In genomic region chr11:51764816-51765215, GRCm38 (mm10) we compare ENCODE assay signal across 8 mouse cellular contexts. TPM values are rescaled to one million over a fixed set of nuclear protein-coding genes. Genes with fewer than 3 reads are reported as not detected.
A peak's percentile ranks its signal among the peaks of the same experiment; 100 is the strongest.
DNase-seq lines count a peak whose midpoint lies in the region; ATAC-seq and TF ChIP-seq lines count a peak whose summit lies in the region.

No protein-coding gene starts in this region.

- H3K9me3 ChIP-seq in kidney, postnatal 0 days (replicated peaks; ENCODE audit: low read length): no peaks in the 10 kb centered on the region
- H3K9me3 ChIP-seq in limb, embryonic 13.5 days: no peaks in the 10 kb centered on the region
- no peaks in the 10 kb centered on the region for H3K9me3 ChIP-seq in neural tube, embryonic 14.5 days (ENCODE audit: control insufficient read depth, low read length)

- no peaks in the 10 kb centered on the region for H3K4me1 ChIP-seq in kidney, postnatal 0 days (replicated peaks; ENCODE audit: insufficient read depth, low read length)
- peaks cover 9% of the 10 kb centered on the region; the same call in 1 of the 2 replicates for H3K4me1 ChIP-seq in embryonic fibroblast, embryonic 13.5 days (ENCODE audit: control insufficient read depth, insufficient read depth, low read length)
- peaks cover 19% of the 10 kb centered on the region for H3K4me1 ChIP-seq in limb, embryonic 13.5 days
- H3K4me1 ChIP-seq in neural tube, embryonic 14.5 days (ENCODE audit: control insufficient read depth, insufficient read depth, low read length): peaks cover 12% of the 10 kb centered on the region; the same call in 1 of the 2 replicates

- WGBS in kidney, postnatal 0 days: 85% methylated on average over 4 of the region's 4 CpGs
- 84% methylated on average over 4 of the region's 4 CpGs for WGBS in limb, embryonic 13.5 days
- 95% methylated on average over 4 of the region's 4 CpGs for WGBS in neural tube, embryonic 14.5 days

- peak overlapping the region; percentile 96; the same call in 1 of the 2 replicates for H3K4me2 ChIP-seq in kidney, postnatal 0 days (ENCODE audit: low read length)
- H3K4me2 ChIP-seq in limb, embryonic 13.5 days (replicated peaks): peak overlapping the region; percentile 86
- peak overlapping the region; percentile 92; the same call in 1 of the 2 replicates for H3K4me2 ChIP-seq in neural tube, embryonic 14.5 days (ENCODE audit: low read depth, low read length)

- TF ChIP-seq POLR2A in embryonic fibroblast, embryonic 13.5 days (IDR thresholded peaks at IDR 0.05; ENCODE audit: low read depth, low read length): no peak

- H3K27ac ChIP-seq in kidney, postnatal 0 days: no peak overlapping the region
- no peak overlapping the region for H3K27ac ChIP-seq in embryonic fibroblast, embryonic 13.5 days (ENCODE audit: insufficient read depth, low read length)
- no peak overlapping the region for H3K27ac ChIP-seq in limb, embryonic 13.5 days
- H3K27ac ChIP-seq in neural tube, embryonic 14.5 days (ENCODE audit: low read depth, low read length): no peak overlapping the region

- TF ChIP-seq CTCF in kidney, postnatal 0 days (IDR thresholded peaks at IDR 0.05; ENCODE audit: low read depth): no peak
- TF ChIP-seq CTCF in embryonic fibroblast, embryonic 13.5 days (IDR thresholded peaks at IDR 0.05; ENCODE audit: borderline replicate concordance, insufficient read depth, low read length): no peak

- intact Hi-C loops in gastrocnemius, postnatal 14 days (cut with DNase I; ENCODE audit: low total_unique reads): no loop called here

- H3K4me3 ChIP-seq in kidney, postnatal 0 days (replicated peaks; ENCODE audit: low read depth, low read length): no peak overlapping the region
- H3K4me3 ChIP-seq in embryonic fibroblast, embryonic 13.5 days (ENCODE audit: insufficient read depth, low read length): peak overlapping the region; percentile 34
- H3K4me3 ChIP-seq in limb, embryonic 13.5 days: peak overlapping the region; percentile 96
- H3K4me3 ChIP-seq in neural tube, embryonic 14.5 days (ENCODE audit: low read depth, low read length): no peak overlapping the region

- H3K9ac ChIP-seq in kidney, postnatal 0 days (ENCODE audit: low read depth, low read length): no peak overlapping the region
- H3K9ac ChIP-seq in limb, embryonic 13.5 days: no peak overlapping the region
- H3K9ac ChIP-seq in neural tube, embryonic 14.5 days (replicated peaks; ENCODE audit: low read depth, low read length): no peak overlapping the region

- H3K36me3 ChIP-seq in kidney, postnatal 0 days (ENCODE audit: insufficient read depth, low read length): no peaks in the 10 kb centered on the region
- no peaks in the 10 kb centered on the region for H3K36me3 ChIP-seq in limb, embryonic 13.5 days
- H3K36me3 ChIP-seq in neural tube, embryonic 14.5 days (ENCODE audit: control insufficient read depth, insufficient read depth, low read length): no peaks in the 10 kb centered on the region

- no peak for DNase-seq in kidney, postnatal 0 days (ENCODE audit: low spot score)
- DNase-seq in kidney, adult 9 months: no peak
- no peak for DNase-seq in cerebellum, adult 8-10 months
- DNase-seq in urinary bladder, postnatal 14 days (ENCODE audit: low spot score): no peak
- DNase-seq in gastrocnemius, postnatal 14 days: no peak

- ATAC-seq in kidney, postnatal 0 days (replicated peaks; ENCODE audit: low FRiP score, low read depth): no peak
- no peak for ATAC-seq in limb, embryonic 13.5 days (ENCODE audit: low FRiP score, low read depth)
- ATAC-seq in neural tube, embryonic 14.5 days (ENCODE audit: low read depth): no peak

- H3K27me3 ChIP-seq in kidney, postnatal 0 days (ENCODE audit: insufficient read depth, low read length): no peaks in the 10 kb centered on the region
- 0 out of 2 replicates have a peak, but pooled peaks cover 4% of the 10 kb centered on the region for H3K27me3 ChIP-seq in limb, embryonic 13.5 days
- H3K27me3 ChIP-seq in neural tube, embryonic 14.5 days (ENCODE audit: control insufficient read depth, insufficient read depth, low read length): no peaks in the 10 kb centered on the region

RNA-seq across cellular contexts. Expression of gene Sar1b, which starts 1.3 kb away (rescaled TPM):
- 154 and 156 TPM in 2 replicates for polyA plus RNA-seq in kidney, postnatal 0 days (2015; fragmentation: Nextera tagmentation; extraction: Ambion mirVana)
- 68.5 and 73.9 TPM in 2 replicates for polyA plus RNA-seq in embryonic fibroblast, embryonic 13.5 days (2011; ENCODE audit: insufficient read length, low read depth, missing spikeins)
- 90.5 and 96.8 TPM in 2 replicates for polyA plus RNA-seq in limb, embryonic 13.5 days (2015; fragmentation: Nextera tagmentation; extraction: Ambion mirVana)
- polyA plus RNA-seq in neural tube, embryonic 14.5 days (2014; fragmentation: Nextera tagmentation; extraction: Ambion mirVana): 228 and 250 TPM in 2 replicates
- total RNA-seq in gastrocnemius, postnatal 14 days (2021): 100 to 1,000 TPM; 212 to 254 TPM

RNA-seq across cellular contexts. Expression of gene Sec24a, which starts 1.4 kb away (rescaled TPM):
- polyA plus RNA-seq in kidney, postnatal 0 days (2015; fragmentation: Nextera tagmentation; extraction: Ambion mirVana): 10.6 and 10.9 TPM in 2 replicates
- 42.0 and 46.5 TPM in 2 replicates for polyA plus RNA-seq in embryonic fibroblast, embryonic 13.5 days (2011; ENCODE audit: insufficient read length, low read depth, missing spikeins)
- polyA plus RNA-seq in limb, embryonic 13.5 days (2015; fragmentation: Nextera tagmentation; extraction: Ambion mirVana): 16.6 and 18.1 TPM in 2 replicates
- 21.1 and 22.8 TPM in 2 replicates for polyA plus RNA-seq in neural tube, embryonic 14.5 days (2014; fragmentation: Nextera tagmentation; extraction: Ambion mirVana)
- total RNA-seq in gastrocnemius, postnatal 14 days (2021): 10 to 100 TPM; 22.9 to 35.1 TPM

Comparison
In these comparisons a context has a peak if more than half of its experiments do, and no peak if none do; other contexts are left out.
1. H3K4me3 ChIP-seq: peak in embryonic fibroblast, embryonic 13.5 days (single experiment) and limb, embryonic 13.5 days (single experiment); none in kidney, postnatal 0 days (single experiment) and neural tube, embryonic 14.5 days (single experiment).
2. Peak in every context shown above with its lines, with median percentiles within 50 percentile points of each other: H3K4me2 ChIP-seq.